Mouse (Mus musculus): ENCODE data around the gene Pibf1.
A peak's percentile ranks its signal among the peaks of the same experiment; 100 is the strongest.

The Pibf1 gene

GRCm38 (mm10) chr14:99099267-99099966, at the start of gene Pibf1, which contains the start of gene Dis3:
Gene Pibf1 (plus strand): TSS chr14:99099424.
Gene Dis3 (minus strand): TSS chr14:99099770.
- peak; percentile 99 for DNase-seq

GRCm38 (mm10) chr14:99058959-99059586, 40.2 kb upstream of the Pibf1 start:
- peak; percentile 60 to 69 for DNase-seq

- peak; percentile 23 to 25 for DNase-seq
These were observed 38.6 kb upstream of the Pibf1 start for GRCm38 (mm10) chr14:99060616-99061015.

DNA sequence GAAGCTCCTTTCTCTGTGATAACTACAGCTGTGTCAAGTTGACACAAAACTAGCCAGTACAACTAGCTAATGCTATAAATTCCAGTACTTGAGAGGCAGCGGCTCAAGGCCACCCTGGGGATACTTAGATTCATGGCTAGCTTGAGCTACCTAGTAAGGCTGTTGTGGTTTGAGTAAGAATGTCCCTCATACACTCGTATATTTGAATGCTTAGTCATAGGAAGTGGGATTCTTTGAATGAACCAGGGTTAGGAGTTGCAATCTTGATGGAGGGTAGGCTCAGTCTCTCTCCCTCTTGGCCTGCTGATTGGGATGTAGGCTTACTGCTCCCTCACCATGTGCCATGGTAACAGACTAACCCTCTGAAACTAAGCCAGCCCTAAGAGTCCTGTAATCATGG, 36.1 kb upstream of the Pibf1 start:
- DNase-seq: no peak

DNA sequence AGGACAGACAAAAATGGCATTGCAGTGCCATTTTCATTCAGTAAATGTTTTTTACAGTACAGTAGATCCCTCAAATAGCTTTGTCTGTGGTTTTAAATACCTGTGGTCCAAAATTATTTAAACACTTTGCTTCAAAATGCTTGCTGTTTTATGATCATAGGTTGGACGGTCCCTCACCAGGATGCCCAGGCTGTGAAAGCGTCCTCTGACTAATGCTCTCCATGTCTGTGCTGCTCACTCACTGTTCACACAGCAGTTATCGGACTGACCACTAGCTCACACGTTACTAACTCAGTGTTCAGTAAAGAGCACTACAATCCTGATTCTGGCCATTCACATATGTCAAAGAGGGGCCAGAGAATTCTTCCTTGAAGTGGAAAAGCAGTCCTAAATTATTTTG, 28.1 kb upstream of the Pibf1 start:
- no peak for DNase-seq

- DNase-seq: no peak
These were observed 10.3 kb upstream of the Pibf1 start for GRCm38 (mm10) chr14:99088947-99089346.

DNA sequence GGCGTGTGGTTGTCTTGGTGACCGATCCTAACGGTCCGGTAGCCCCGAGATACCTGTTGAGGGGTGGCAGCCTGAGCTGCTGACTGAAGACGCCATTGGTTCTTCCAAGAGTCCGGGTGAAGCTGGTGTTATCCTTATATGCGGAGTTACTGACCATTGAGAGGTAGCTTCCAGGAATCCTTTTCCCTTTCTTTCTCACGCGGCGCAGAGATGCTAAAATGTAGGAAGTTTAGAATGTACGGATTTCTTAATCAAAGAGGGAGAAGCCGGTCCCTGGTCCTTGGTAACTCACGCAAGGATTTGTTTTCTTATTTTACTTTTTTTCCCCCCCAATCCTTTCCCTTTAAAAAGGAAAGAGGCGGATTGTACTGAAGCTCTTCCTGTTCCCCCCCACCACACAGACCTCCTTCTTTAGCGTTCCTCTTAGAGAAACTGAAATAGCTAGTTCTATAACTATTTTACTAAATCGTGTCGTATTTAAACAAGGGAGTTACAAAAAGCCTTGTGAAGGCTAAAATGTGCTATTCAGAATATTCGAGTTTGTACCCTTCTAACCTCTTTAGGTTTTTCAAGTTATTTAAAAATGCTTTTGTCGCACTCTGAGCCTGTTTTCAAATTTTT, 853 bp downstream of the Pibf1 start:
- DNase-seq: peak in 1 of 2 experiments; percentile 48

DNA sequence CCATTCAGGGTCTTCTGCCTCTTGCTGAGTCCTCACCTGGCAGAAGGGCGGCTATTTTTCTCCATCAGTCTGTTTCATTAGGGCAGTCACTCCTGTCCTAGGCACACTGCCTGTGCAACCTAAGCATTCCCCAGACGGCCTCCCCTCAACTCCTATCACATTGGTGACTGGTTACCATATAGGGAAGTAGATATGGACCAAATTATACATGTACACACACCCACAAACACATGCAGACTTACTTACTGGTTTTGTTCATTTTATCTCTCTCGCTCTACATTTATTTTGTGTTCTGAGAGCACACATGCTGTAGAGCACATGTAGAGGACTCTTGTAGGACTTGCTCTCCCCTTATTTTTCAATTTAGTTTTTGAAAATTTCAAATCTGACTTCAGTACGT, 3.8 kb downstream of the Pibf1 start:
- DNase-seq: no peak

GRCm38 (mm10) chr14:99104542-99105123, 5.4 kb downstream of the Pibf1 start:
- no peak for DNase-seq

GRCm38 (mm10) chr14:99106671-99107070, 7.4 kb downstream of the Pibf1 start:
- no peak for DNase-seq

GRCm38 (mm10) chr14:99107631-99108187, 8.5 kb downstream of the Pibf1 start:
- DNase-seq: no peak

- no peak for DNase-seq
These were observed 9.5 kb downstream of the Pibf1 start for GRCm38 (mm10) chr14:99108762-99109161.

DNA sequence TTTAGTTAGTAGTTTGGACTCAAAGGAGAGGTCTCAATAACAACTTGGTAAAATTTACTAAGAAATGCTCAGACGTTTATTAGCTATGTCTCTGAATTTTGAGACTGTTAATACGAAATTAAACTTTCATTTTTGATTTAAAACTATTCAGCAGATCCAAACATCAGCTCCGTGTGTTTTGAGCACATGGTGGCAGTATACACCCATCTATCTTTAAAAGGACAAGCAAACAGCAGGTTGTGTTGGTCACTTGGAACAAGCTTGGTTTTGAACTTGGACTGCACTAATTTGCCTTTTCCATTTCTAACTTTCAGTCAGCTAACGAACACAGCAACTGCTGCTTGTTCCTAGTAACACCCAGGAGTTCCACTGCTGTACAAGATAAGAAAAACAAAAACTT, 18.4 kb downstream of the Pibf1 start:
- no peak for DNase-seq

- DNase-seq: no peak
These were observed 22.5 kb downstream of the Pibf1 start for GRCm38 (mm10) chr14:99121584-99122339.

- no peak for DNase-seq
These were observed 24.9 kb downstream of the Pibf1 start for GRCm38 (mm10) chr14:99124076-99124475.

- DNase-seq: no peak
These were observed 27.5 kb downstream of the Pibf1 start for GRCm38 (mm10) chr14:99126713-99127112.

DNA sequence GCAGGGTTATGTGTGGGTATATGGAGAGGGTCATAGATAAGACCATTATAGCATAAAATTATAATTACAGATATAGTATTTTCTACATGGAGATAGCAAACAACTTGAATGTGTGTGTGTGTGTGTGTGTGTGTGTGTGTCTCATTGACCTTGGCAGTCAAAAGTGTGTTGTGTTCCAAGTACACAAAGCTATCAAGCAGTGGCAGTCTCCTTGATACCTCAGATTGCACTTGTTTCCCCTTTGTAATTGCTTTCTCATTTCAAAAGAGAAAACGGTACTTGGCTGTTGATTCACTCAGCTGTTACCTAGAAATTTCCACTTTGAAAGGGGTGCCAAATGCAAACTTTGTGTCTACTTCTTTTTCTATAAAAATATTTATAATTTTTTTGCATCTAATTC, 28.3 kb downstream of the Pibf1 start:
- no peak for DNase-seq

DNA sequence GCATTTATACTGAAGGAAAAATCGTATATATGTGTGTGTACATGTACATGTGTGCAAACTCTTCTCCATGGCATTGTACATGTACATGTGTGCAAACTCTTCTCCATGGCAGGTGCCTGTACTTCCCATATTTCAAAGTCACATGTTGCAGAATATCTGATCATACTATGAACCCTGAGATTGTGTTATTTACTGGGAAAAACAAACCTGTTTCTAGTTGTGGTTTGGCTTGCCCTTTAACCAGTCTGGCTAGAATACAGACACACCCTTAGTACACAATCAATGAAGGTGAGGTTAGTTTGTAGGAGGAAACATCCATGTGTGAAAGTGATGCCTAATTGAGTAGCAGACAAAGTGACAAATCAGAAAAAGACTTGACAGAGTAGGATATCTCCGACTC, 29.8 kb downstream of the Pibf1 start:
- no peak for DNase-seq

- no peak for DNase-seq
These were observed 34.8 kb downstream of the Pibf1 start for GRCm38 (mm10) chr14:99134048-99134447.

DNA sequence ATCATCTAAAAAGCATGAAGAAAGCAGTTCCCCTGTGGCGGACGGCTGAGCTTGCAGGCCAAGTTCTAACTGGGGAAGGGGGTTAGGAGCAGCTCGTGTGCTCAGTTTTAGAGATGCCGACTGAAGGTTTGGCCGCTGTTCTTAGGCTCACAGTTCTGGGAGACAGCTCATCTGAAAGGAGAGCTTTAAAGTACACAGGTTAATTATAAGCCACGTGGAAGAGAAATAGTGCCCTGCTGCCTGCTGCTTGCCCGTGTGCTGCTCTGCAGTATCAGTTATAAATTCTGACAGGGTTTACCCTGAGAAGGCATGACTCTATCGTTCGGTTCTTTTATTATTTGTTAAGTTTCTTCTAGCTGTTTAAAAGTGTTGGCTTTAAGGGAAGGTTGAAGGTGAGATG, 36.5 kb downstream of the Pibf1 start:
- DNase-seq: no peak

DNA sequence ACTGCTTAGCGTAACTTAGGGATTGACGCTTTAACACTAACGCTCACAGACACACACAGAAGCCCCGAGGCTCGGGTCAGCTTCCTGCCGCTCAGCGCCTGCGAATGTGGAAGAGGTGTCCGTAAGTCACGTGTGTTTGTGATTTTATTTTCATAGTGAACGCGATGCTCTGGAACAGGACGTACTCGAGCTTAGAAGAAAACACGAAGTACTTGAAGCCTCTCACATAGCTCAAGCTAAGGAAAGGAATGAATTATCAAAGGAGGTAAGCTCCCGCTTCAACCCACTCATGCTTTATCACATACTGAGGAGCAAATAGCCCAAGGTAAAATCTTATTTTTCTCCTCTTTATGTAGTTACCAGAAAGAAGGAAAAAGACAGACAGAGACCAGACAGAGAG, 37.1 kb downstream of the Pibf1 start:
- DNase-seq: no peak

- peak; percentile 37 to 53 for DNase-seq
These were observed 40.8 kb downstream of the Pibf1 start for GRCm38 (mm10) chr14:99140036-99140435.

All from cerebellum, postnatal 25 days (tissue).